Mouse (Mus musculus): ENCODE measurements at regions not wholly inside any gene's neighbourhood (a gene's known extent, or its start where the extent isn't known, plus 50 kb on each side); places are given as distances from the start of the nearest gene placed in this dataset.

DNA sequence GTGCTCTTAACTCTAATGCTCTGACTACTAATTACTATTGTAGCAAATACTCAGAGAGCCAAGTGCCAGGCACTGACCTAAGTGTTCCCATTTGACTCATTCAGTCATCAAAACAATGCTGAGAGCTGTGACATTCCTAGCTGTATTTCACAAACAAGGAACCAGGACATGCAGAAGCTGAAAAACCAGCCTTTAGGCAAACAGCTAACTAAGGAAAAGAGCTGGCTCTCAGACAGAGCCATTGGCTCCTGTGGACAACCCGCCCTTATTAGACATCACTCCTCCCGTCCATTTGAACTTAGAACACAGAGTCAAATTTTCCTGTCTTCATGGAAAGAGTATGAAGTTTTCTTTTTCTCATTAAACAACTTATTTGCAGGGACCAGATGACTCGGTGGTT is 88.5 kb upstream of the Zfp648 start:
- Histone ChIP-seq H3K27ac (replicated peaks) (no peak overlapping the region), H3K9ac (replicated peaks) (no peak overlapping the region), H3K4me2 (replicated peaks) (no peak overlapping the region), H3K36me3 (no peaks in the 10 kb centered on the region), H3K27me3 (no peaks in the 10 kb centered on the region; the same call in 1 of the 2 replicates), H3K9me3 (no peaks in the 10 kb centered on the region), H3K4me1 (no peaks in the 10 kb centered on the region), H3K4me3 (no peak overlapping the region)
- 83% methylated on average over 3 of the region's 3 CpGs for WGBS
- ATAC-seq (ENCODE audit: low FRiP score, low read depth) = no peak

DNA sequence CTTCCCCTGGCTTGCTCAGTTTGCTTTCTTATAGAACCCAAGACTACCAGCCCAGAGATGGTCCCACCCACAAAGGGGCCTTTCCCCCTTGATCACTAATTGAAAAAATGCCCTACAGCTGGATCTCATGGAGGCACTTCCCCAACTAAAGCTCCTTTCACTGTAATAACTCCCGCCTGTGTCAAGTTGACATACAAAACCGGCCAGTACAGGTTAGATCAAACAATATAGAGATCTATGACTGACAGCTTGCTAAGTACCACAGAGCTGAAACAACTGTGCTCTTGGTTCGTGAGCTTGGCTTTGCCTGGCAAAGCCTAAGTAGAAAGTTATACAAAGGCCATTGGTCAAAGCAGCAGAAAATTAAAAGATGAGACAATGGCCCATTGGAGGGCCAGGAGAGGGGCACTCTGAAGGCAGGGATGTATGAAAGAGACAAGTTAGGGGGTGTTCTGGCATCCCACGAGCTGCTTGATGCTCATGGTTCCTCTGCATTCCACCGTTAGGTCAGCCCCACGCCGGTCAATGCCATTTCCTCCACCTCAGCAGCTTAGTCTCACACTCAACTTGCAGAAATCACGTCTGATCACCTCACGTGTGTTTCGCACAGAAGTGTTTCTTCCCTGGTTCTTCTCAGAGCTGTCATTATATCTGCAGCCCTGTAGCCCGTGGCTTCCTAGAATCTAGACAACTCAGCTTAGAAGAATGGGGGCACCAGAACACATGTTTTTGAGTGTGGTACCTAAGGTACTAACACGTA is 87.5 kb upstream of the Zfp648 start:
- no peak for ATAC-seq (ENCODE audit: low FRiP score, low read depth)
- H3K36me3 ChIP-seq = no peaks in the 10 kb centered on the region
- no peaks in the 10 kb centered on the region for H3K9me3 ChIP-seq
- no peak overlapping the region for H3K9ac ChIP-seq (replicated peaks)
- H3K4me3 ChIP-seq = no peak overlapping the region
- no peak overlapping the region for H3K27ac ChIP-seq (replicated peaks)
- no peaks in the 10 kb centered on the region for H3K4me1 ChIP-seq
- peaks cover 4% of the 10 kb centered on the region for H3K27me3 ChIP-seq
- WGBS = 81% methylated on average over 12 of the region's 12 CpGs
- no peak overlapping the region for H3K4me2 ChIP-seq (replicated peaks)

DNA sequence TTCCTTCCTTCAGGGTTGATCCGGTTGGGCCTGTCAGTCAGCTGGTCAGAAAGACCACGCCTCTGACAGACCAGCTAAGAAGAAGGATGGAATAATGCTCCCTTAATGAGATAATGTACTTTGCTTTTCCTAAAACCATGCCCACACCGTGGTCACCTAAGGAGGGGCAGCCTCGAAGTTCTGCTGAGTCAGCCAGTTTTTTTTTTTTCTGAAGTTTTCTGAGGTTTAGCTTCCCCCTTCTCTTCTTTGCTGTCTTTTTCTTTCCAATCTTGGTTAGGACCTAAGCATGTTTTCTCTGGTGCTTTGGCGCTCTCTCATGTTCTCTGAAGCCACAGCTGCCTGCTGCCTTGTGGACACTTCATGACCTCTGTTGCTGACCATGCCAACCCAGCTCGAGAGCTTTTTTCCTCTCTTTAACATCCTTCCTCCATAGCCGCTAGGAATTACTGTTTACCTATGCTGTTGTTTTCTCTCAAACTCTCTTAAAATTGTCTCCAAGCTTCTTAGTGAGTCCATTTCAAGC is 84.7 kb upstream of the Zfp648 start:
- Histone ChIP-seq H3K4me1 (no peaks in the 10 kb centered on the region), H3K27me3 (peaks cover 4% of the 10 kb centered on the region), H3K36me3 (no peaks in the 10 kb centered on the region), H3K9ac (replicated peaks) (no peak overlapping the region), H3K27ac (replicated peaks) (no peak overlapping the region), H3K4me2 (replicated peaks) (no peak overlapping the region), H3K9me3 (no peaks in the 10 kb centered on the region), H3K4me3 (no peak overlapping the region)
- 82% methylated on average over 7 of the region's 7 CpGs for WGBS
- ATAC-seq (ENCODE audit: low FRiP score, low read depth) = no peak

DNA sequence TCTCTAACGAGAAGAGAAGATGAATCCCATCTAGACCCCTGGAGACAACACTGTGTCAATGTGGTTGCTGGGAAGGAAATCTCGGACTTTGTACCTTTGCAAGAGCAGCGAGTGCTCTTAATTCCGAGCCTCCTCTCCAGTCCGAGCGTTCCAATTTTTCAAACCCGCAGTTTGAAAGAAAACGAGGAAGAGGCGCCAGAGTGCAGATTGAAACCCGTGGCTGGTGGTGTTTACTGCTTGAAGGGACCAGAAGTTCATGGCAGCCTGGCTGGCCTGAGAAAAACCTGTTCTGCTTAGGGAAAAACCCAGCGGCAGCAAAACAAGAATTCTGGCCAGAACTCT is 83.7 kb upstream of the Zfp648 start:
- H3K27me3 ChIP-seq = peaks cover 4% of the 10 kb centered on the region
- 51% methylated on average over 11 of the region's 11 CpGs for WGBS
- ATAC-seq (ENCODE audit: low FRiP score, low read depth) = no peak
- no peak overlapping the region for H3K9ac ChIP-seq (replicated peaks)
- H3K4me1 ChIP-seq = no peaks in the 10 kb centered on the region
- H3K9me3 ChIP-seq = no peaks in the 10 kb centered on the region
- H3K36me3 ChIP-seq = no peaks in the 10 kb centered on the region
- no peak overlapping the region for H3K27ac ChIP-seq (replicated peaks)
- 0 out of 2 replicates have a peak overlapping the region, but pooled peaks have one; percentile 4 for H3K4me2 ChIP-seq (replicated peaks)
- H3K4me3 ChIP-seq = no peak overlapping the region

DNA sequence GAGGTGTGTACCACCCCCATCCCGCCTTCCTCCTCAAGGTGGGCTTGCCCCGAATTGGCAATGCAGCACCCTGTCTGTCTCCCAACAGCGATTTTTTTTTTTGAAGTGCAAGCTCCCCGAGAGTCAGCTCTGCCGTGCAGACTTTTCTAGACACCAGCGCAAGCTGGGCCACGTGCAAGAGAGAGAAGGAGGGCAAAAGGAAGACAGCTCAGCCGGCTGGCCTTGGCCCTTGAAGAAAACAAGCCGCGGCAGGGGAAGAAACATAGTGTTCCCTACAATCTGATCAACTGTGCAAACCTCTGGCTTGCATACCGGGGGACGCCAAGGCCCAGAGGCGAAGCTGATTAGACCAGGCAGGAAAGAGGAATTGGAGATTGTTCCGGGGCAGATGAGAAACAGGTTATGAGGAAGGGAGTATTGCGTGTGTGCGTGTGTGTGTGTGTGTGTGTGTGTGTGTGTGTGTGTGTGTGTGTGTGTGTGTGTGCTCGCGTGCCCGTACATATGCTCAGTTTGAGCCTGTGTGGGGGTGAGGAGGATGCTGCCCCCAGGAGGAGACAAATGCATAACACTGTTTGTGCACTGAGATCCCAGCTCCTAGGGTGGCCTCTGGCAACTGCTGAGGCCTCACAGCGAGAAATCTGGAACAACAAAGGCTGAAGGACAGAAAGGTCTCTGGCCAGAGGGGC is 83.2 kb upstream of the Zfp648 start:
- Histone ChIP-seq H3K27ac (replicated peaks) (no peak overlapping the region), H3K4me1 (no peaks in the 10 kb centered on the region), H3K4me2 (replicated peaks) (0 out of 2 replicates have a peak overlapping the region, but pooled peaks have one; percentile 4), H3K36me3 (no peaks in the 10 kb centered on the region), H3K4me3 (no peak overlapping the region), H3K9ac (replicated peaks) (no peak overlapping the region), H3K9me3 (no peaks in the 10 kb centered on the region), H3K27me3 (peaks cover 4% of the 10 kb centered on the region)
- WGBS = 49% methylated on average over 15 of the region's 20 CpGs
- ATAC-seq (ENCODE audit: low FRiP score, low read depth) = no peak

DNA sequence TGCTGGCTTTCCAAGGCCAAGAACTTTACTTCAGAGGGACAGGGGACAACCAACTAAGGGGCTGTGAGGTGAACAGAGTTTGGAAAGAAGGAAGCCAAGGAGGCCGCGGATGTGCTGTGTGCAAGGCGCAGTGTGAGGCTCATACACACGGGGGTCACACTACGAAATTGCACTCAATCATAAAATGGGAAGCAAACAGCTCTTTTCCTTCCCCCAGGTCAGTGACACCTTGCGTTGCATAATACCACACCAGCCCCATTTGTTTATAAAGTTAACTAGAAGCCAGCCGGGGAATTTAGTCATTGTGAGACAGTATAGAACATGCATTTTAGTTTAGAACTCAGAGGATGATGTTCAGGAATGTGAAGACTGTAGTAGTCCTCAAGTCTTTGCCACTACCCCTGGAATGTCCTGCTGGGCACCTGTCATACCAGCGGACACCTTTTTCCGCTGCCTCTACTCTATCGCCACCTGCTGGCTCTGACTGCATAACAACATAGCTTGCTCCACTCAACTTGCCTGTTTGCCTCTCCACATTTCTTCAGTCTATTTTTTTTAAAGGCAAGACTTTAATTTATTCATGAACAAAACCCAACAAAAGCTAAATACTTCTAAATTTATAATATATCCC is 82.5 kb upstream of the Zfp648 start:
- Histone ChIP-seq H3K9ac (replicated peaks) (no peak overlapping the region), H3K36me3 (no peaks in the 10 kb centered on the region), H3K4me2 (replicated peaks) (no peak overlapping the region), H3K27me3 (peaks cover 4% of the 10 kb centered on the region), H3K4me1 (no peaks in the 10 kb centered on the region), H3K27ac (replicated peaks) (no peak overlapping the region), H3K9me3 (no peaks in the 10 kb centered on the region), H3K4me3 (no peak overlapping the region)
- whole genome bisulfite sequencing = 48% methylated on average over 10 of the region's 10 CpGs
- ATAC-seq (ENCODE audit: low FRiP score, low read depth) = peak; percentile 41; the same call in 1 of the 2 replicates

DNA sequence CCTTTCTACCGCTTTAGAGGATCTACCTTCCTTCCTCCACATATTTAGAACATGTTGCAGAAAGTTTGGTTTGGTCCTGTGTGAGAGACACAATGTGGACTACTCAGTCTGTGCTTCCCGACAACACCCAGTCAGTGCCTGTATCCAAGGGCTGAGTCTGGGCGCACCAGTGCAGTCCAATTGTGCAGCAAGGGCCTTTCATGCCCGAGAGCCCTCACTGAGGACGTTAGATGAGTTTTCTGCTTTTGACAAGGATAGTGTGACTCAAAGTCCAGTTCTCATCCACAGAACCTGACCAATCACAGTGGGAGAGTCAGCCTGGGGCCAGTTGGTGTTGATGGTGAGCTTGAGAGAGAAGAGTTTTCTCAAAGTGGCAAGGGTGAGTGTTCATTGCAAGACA is 81.4 kb upstream of the Zfp648 start:
- H3K4me2 ChIP-seq (replicated peaks) = no peak overlapping the region
- no peaks in the 10 kb centered on the region for H3K4me1 ChIP-seq
- WGBS = 85% methylated on average over 5 of the region's 5 CpGs
- H3K9ac ChIP-seq (replicated peaks) = no peak overlapping the region
- ATAC-seq (ENCODE audit: low FRiP score, low read depth) = no peak
- no peak overlapping the region for H3K27ac ChIP-seq (replicated peaks)
- no peak overlapping the region for H3K4me3 ChIP-seq
- H3K9me3 ChIP-seq = no peaks in the 10 kb centered on the region
- no peaks in the 10 kb centered on the region for H3K36me3 ChIP-seq
- H3K27me3 ChIP-seq = peaks cover 4% of the 10 kb centered on the region

DNA sequence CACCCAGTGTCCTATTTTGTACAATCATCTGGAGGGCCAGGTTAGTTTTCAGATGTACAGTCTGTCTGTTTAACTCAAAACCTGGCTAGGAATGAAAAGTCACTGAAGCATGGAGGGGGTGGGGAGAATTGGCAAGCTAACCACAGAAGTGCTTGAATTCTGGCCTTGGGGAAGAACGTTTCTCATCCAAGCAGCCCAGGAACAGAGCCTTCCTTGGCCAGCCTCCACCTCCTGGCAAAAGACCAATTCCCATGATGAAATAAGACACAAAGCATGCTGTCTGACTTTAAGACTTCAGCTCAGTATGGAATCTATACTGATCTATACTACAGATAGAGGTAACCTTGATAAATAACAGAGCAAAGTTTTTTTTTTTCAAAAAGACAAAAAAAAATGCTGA is 80.3 kb upstream of the Zfp648 start:
- ATAC-seq (ENCODE audit: low FRiP score, low read depth) = no peak
- 53% methylated on average over 1 of the region's 1 CpGs for WGBS

DNA sequence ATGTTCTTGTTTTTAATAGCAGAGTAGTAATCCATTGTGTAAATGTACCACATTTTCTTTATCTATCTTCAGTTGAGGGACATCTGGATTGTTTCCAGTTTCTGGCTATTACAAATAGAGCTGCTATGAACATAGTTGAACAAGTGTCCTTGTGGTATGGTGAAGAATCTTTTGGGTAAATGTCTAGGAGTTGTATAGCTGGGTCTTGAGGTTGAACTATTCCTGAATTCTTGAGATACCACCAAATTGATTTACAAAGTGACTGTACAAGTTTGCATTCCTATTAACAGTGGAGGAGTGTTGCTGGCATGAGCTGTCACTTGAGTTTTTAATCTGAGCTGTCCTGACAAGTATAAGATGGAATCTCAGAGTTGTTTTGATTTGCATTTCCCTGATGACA is 76.0 kb upstream of the Zfp648 start:
- no peaks in the 10 kb centered on the region for H3K4me1 ChIP-seq
- H3K27ac ChIP-seq (replicated peaks) = no peak overlapping the region
- no peaks in the 10 kb centered on the region for H3K9me3 ChIP-seq
- no peak overlapping the region for H3K9ac ChIP-seq (replicated peaks)
- H3K4me3 ChIP-seq = no peak overlapping the region
- no peak for ATAC-seq (ENCODE audit: low FRiP score, low read depth)
- H3K36me3 ChIP-seq = no peaks in the 10 kb centered on the region
- no peak overlapping the region for H3K4me2 ChIP-seq (replicated peaks)
- no peaks in the 10 kb centered on the region for H3K27me3 ChIP-seq

More for the DNA sequence above, 80.3 kb upstream of the Zfp648 start:
- Histone ChIP-seq H3K4me1 (no peaks in the 10 kb centered on the region), H3K4me2 (replicated peaks) (no peak overlapping the region), H3K9me3 (no peaks in the 10 kb centered on the region), H3K9ac (replicated peaks) (no peak overlapping the region), H3K4me3 (no peak overlapping the region), H3K27me3 (peaks cover 4% of the 10 kb centered on the region), H3K27ac (replicated peaks) (no peak overlapping the region), H3K36me3 (no peaks in the 10 kb centered on the region)

DNA sequence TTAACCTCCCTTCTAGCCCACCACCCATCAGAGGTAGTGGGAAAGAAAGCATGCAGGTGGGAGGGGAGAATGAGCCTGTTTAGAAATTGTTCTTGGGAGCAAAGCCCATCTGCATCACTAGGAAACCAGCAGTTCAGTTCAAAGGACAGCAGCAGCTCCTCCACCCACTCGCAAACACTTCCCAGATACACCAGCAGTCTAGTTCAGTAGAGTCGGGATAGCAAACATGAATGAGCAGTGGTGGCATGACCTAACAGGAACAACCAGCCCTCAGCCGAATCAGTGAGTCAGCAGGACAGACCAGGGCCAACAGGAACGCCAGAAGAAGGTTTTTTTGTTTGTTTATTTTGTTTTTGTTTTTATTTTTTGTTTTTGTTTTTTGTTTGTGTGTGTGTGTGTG is 74.5 kb upstream of the Zfp648 start:
- no peaks in the 10 kb centered on the region for H3K27me3 ChIP-seq
- no peak for ATAC-seq (ENCODE audit: low FRiP score, low read depth)
- no peaks in the 10 kb centered on the region for H3K36me3 ChIP-seq
- no peaks in the 10 kb centered on the region for H3K9me3 ChIP-seq
- no peak overlapping the region for H3K27ac ChIP-seq (replicated peaks)
- no peak overlapping the region for H3K4me3 ChIP-seq
- H3K9ac ChIP-seq (replicated peaks) = no peak overlapping the region
- 80% methylated on average over 4 of the region's 4 CpGs for WGBS
- no peaks in the 10 kb centered on the region for H3K4me1 ChIP-seq
- no peak overlapping the region for H3K4me2 ChIP-seq (replicated peaks)

DNA sequence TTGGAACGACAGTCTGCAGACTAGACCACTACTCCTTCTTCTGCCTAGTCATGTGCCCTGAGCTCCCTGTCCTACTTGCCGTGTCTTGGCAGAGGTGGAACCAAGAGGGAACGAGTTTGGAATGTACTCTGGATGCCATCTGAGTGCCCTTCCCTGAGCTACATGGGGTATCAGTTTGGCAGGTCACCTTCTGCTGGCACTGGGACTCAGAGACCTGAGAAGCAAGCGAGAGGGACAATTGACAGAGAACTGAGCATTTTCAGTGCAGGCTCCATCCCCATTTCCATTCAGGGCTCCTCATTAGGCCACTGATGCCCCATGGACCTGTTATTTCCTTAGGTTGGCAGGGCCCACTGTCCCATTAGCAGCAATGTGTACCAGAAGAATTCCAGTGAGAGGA is 61.5 kb upstream of the Zfp648 start:
- H3K27me3 ChIP-seq = no peaks in the 10 kb centered on the region
- no peak overlapping the region for H3K27ac ChIP-seq (replicated peaks)
- H3K4me2 ChIP-seq (replicated peaks) = no peak overlapping the region
- H3K4me3 ChIP-seq = no peak overlapping the region
- no peaks in the 10 kb centered on the region for H3K36me3 ChIP-seq
- ATAC-seq (ENCODE audit: low FRiP score, low read depth) = no peak
- no peaks in the 10 kb centered on the region for H3K9me3 ChIP-seq
- no peak overlapping the region for H3K9ac ChIP-seq (replicated peaks)
- 80% methylated on average over 4 of the region's 4 CpGs for WGBS
- H3K4me1 ChIP-seq = no peaks in the 10 kb centered on the region

DNA sequence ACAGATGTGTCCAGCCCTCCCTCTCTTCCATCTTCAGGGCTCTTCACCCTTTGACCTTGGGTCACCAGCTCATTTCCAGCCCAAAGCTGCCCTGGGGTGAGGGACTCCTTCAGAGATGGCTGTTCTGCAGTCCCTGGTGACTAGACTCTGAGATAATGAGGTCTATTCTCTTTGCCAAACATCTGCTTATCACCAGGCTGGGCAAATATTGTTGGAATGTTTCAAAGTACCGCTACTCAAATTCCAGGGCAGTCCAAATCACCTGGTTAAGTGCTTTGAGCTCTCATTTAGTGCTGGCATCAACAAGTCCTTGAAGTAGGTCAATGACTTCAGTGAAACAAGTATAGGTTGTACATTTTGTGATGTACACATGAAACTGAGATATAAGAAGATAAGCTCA is 57.3 kb upstream of the Zfp648 start:
- WGBS = 75% methylated on average over 1 of the region's 1 CpGs
- Histone ChIP-seq H3K9ac (replicated peaks) (no peak overlapping the region), H3K9me3 (no peaks in the 10 kb centered on the region), H3K36me3 (no peaks in the 10 kb centered on the region), H3K4me3 (no peak overlapping the region), H3K27ac (replicated peaks) (no peak overlapping the region), H3K27me3 (no peaks in the 10 kb centered on the region), H3K4me2 (replicated peaks) (no peak overlapping the region), H3K4me1 (no peaks in the 10 kb centered on the region)
- no peak for ATAC-seq (ENCODE audit: low FRiP score, low read depth)
